Mouse (Mus musculus): ENCODE results near the gene Npy4r. TPM values are rescaled to one million over a fixed set of nuclear protein-coding genes. Genes with fewer than 3 reads are reported as not detected.

Npy4r gene
- polyA plus RNA-seq, 1 experiment: not detected

GRCm38 (mm10) chr14:34135391-34135790 is 16.9 kb downstream of the Npy4r start:
- Histone ChIP-seq H3K4me1 (ENCODE audit: control insufficient read depth, insufficient read depth, low read length) (no peaks in the 10 kb centered on the region), H3K4me3 (replicated peaks; ENCODE audit: control insufficient read depth, low read depth, low read length) (no peak overlapping the region), H3K27ac (ENCODE audit: control insufficient read depth, insufficient read depth, low read depth, low read length, poor library complexity) (no peak overlapping the region)
- TF ChIP-seq POLR2A (IDR thresholded peaks at IDR 0.05; ENCODE audit: borderline replicate concordance, control insufficient read depth, low read depth, low read length) (no peak), CTCF (IDR thresholded peaks at IDR 0.05; ENCODE audit: control insufficient read depth, insufficient read depth, low read length) (no peak)

- H3K4me3 ChIP-seq (replicated peaks; ENCODE audit: control insufficient read depth, low read depth, low read length): no peak overlapping the region
- no peaks in the 10 kb centered on the region for H3K4me1 ChIP-seq (ENCODE audit: control insufficient read depth, insufficient read depth, low read length)
- no peak overlapping the region for H3K27ac ChIP-seq (ENCODE audit: control insufficient read depth, insufficient read depth, low read depth, low read length, poor library complexity)
- 73% methylated on average over 6 of the region's 6 CpGs for WGBS
- TF ChIP-seq POLR2A (IDR thresholded peaks at IDR 0.05; ENCODE audit: borderline replicate concordance, control insufficient read depth, low read depth, low read length): no peak
Observed at GRCm38 (mm10) chr14:34131216-34131615, 21.1 kb downstream of the Npy4r start.

GRCm38 (mm10) chr14:34121691-34122090 is 30.6 kb downstream of the Npy4r start:
- 75% methylated on average over 4 of the region's 4 CpGs for WGBS
- Histone ChIP-seq H3K27ac (ENCODE audit: control insufficient read depth, insufficient read depth, low read depth, low read length, poor library complexity) (no peak overlapping the region), H3K4me3 (replicated peaks; ENCODE audit: control insufficient read depth, low read depth, low read length) (no peak overlapping the region), H3K4me1 (ENCODE audit: control insufficient read depth, insufficient read depth, low read length) (no peaks in the 10 kb centered on the region)
- TF ChIP-seq POLR2A (IDR thresholded peaks at IDR 0.05; ENCODE audit: borderline replicate concordance, control insufficient read depth, low read depth, low read length): no peak
- no peak for TF ChIP-seq CTCF (IDR thresholded peaks at IDR 0.05; ENCODE audit: control insufficient read depth, insufficient read depth, low read length)

GRCm38 (mm10) chr14:34120923-34121351 is 31.4 kb downstream of the Npy4r start:
- H3K27ac ChIP-seq (ENCODE audit: control insufficient read depth, insufficient read depth, low read depth, low read length, poor library complexity): no peak overlapping the region
- 87% methylated on average over 3 of the region's 3 CpGs for WGBS
- TF ChIP-seq CTCF (IDR thresholded peaks at IDR 0.05; ENCODE audit: control insufficient read depth, insufficient read depth, low read length) (no peak), POLR2A (IDR thresholded peaks at IDR 0.05; ENCODE audit: borderline replicate concordance, control insufficient read depth, low read depth, low read length) (no peak)
- H3K4me1 ChIP-seq (ENCODE audit: control insufficient read depth, insufficient read depth, low read length): no peaks in the 10 kb centered on the region
- no peak overlapping the region for H3K4me3 ChIP-seq (replicated peaks; ENCODE audit: control insufficient read depth, low read depth, low read length)

GRCm38 (mm10) chr14:34120016-34120910 is 32.0 kb downstream of the Npy4r start:
- WGBS: 72% methylated on average over 12 of the region's 12 CpGs
- H3K27ac ChIP-seq (ENCODE audit: control insufficient read depth, insufficient read depth, low read depth, low read length, poor library complexity): no peak overlapping the region
- no peak overlapping the region for H3K4me3 ChIP-seq (replicated peaks; ENCODE audit: control insufficient read depth, low read depth, low read length)
- no peaks in the 10 kb centered on the region for H3K4me1 ChIP-seq (ENCODE audit: control insufficient read depth, insufficient read depth, low read length)
- TF ChIP-seq CTCF (IDR thresholded peaks at IDR 0.05; ENCODE audit: control insufficient read depth, insufficient read depth, low read length): no peak
- no peak for TF ChIP-seq POLR2A (IDR thresholded peaks at IDR 0.05; ENCODE audit: borderline replicate concordance, control insufficient read depth, low read depth, low read length)

- TF ChIP-seq CTCF (IDR thresholded peaks at IDR 0.05; ENCODE audit: control insufficient read depth, insufficient read depth, low read length): no peak
- no peak for TF ChIP-seq POLR2A (IDR thresholded peaks at IDR 0.05; ENCODE audit: borderline replicate concordance, control insufficient read depth, low read depth, low read length)
- H3K4me3 ChIP-seq (replicated peaks; ENCODE audit: control insufficient read depth, low read depth, low read length): no peak overlapping the region
- no peaks in the 10 kb centered on the region for H3K4me1 ChIP-seq (ENCODE audit: control insufficient read depth, insufficient read depth, low read length)
- H3K27ac ChIP-seq (ENCODE audit: control insufficient read depth, insufficient read depth, low read depth, low read length, poor library complexity): no peak overlapping the region
- WGBS: 66% methylated on average over 7 of the region's 7 CpGs
Observed at GRCm38 (mm10) chr14:34119046-34119723, 33.1 kb downstream of the Npy4r start.

- no peak for TF ChIP-seq POLR2A (IDR thresholded peaks at IDR 0.05; ENCODE audit: borderline replicate concordance, control insufficient read depth, low read depth, low read length)
- no peak for TF ChIP-seq CTCF (IDR thresholded peaks at IDR 0.05; ENCODE audit: control insufficient read depth, insufficient read depth, low read length)
- Histone ChIP-seq H3K4me3 (replicated peaks; ENCODE audit: control insufficient read depth, low read depth, low read length) (no peak overlapping the region), H3K4me1 (ENCODE audit: control insufficient read depth, insufficient read depth, low read length) (no peaks in the 10 kb centered on the region), H3K27ac (ENCODE audit: control insufficient read depth, insufficient read depth, low read depth, low read length, poor library complexity) (no peak overlapping the region)
- 81% methylated on average over 4 of the region's 4 CpGs for WGBS
Observed at GRCm38 (mm10) chr14:34114311-34114710, 38.0 kb downstream of the Npy4r start.

GRCm38 (mm10) chr14:34107594-34107993 is 44.7 kb downstream of the Npy4r start:
- Histone ChIP-seq H3K4me3 (replicated peaks; ENCODE audit: control insufficient read depth, low read depth, low read length) (no peak overlapping the region), H3K27ac (ENCODE audit: control insufficient read depth, insufficient read depth, low read depth, low read length, poor library complexity) (no peak overlapping the region), H3K4me1 (ENCODE audit: control insufficient read depth, insufficient read depth, low read length) (no peaks in the 10 kb centered on the region)
- no peak for TF ChIP-seq POLR2A (IDR thresholded peaks at IDR 0.05; ENCODE audit: borderline replicate concordance, control insufficient read depth, low read depth, low read length)
- no peak for TF ChIP-seq CTCF (IDR thresholded peaks at IDR 0.05; ENCODE audit: control insufficient read depth, insufficient read depth, low read length)
- WGBS: 6% methylated on average over 4 of the region's 4 CpGs

Data from bone marrow, adult 2 months (tissue).